Mouse (Mus musculus) testis, adult 2 months (tissue): Measurements from ENCODE around the gene Fbxo44. TPM values are rescaled to one million over a fixed set of nuclear protein-coding genes. Genes with fewer than 3 reads are reported as not detected.
A peak's percentile ranks its signal among the peaks of the same experiment; 100 is the strongest.
"Not testable (repeated sequence)": the region's sequence is repeated elsewhere in the genome, so short reads cannot be mapped to it uniquely, and the experiment has no call there.

Experiments used
- H3K27ac ChIP-seq: fragments of 200-500 bp; 2 replicates; pipeline ENCODE4 v1.5.1; 2012; ENCODE audit warnings: low read depth, low read length; ENCODE audit not compliant: control insufficient read depth, insufficient read depth
- H3K27me3 ChIP-seq: fragments of 200-500 bp; 2 replicates; pipeline ENCODE4 v1.6.1; 2012; ENCODE audit warnings: mild to moderate bottlenecking, low read length, moderate library complexity; ENCODE audit not compliant: control insufficient read depth, insufficient read depth
- H3K36me3 ChIP-seq: fragments of 200-500 bp; 2 replicates; pipeline ENCODE4 v1.6.1; 2012; ENCODE audit warnings: mild to moderate bottlenecking, low read length; ENCODE audit not compliant: control insufficient read depth, insufficient read depth
- H3K4me1 ChIP-seq: fragments of 200-500 bp; 2 replicates; pipeline ENCODE4 v1.6.1; 2012; ENCODE audit warnings: low read length; ENCODE audit not compliant: control insufficient read depth, insufficient read depth
- H3K4me3 ChIP-seq: fragments of 200-500 bp; 2 replicates; pipeline ENCODE4 v1.5.1; 2012; ENCODE audit warnings: low read depth, mild to moderate bottlenecking, low read length, moderate library complexity, mixed read lengths; ENCODE audit not compliant: control insufficient read depth
- CTCF ChIP-seq: fragments of 200-500 bp; IDR thresholded peaks from 2 replicates; pipeline ENCODE4 v1.5.1; 2012; ENCODE audit warnings: low read depth, mild to moderate bottlenecking, inconsistent platforms, low read length, moderate library complexity; ENCODE audit not compliant: control insufficient read depth, insufficient read depth, insufficient replicate concordance
- POLR2A ChIP-seq: fragments of 200-500 bp; IDR thresholded peaks from 2 replicates; pipeline ENCODE4 v1.6.1; 2012; ENCODE audit warnings: low read depth, mild to moderate bottlenecking, inconsistent platforms, low read length, moderate library complexity; ENCODE audit not compliant: control insufficient read depth
- polyA plus RNA-seq: library from polyadenylated mRNA; depleted of rRNA; stranded (reverse); fragments of >200 nt; gene quantifications from 2 replicates; pipeline ENCODE4 v1.2.3, GENCODE M21; 2012

The Fbxo44 gene
- polyA plus RNA-seq, 1 experiment = 191 TPM

DNA sequence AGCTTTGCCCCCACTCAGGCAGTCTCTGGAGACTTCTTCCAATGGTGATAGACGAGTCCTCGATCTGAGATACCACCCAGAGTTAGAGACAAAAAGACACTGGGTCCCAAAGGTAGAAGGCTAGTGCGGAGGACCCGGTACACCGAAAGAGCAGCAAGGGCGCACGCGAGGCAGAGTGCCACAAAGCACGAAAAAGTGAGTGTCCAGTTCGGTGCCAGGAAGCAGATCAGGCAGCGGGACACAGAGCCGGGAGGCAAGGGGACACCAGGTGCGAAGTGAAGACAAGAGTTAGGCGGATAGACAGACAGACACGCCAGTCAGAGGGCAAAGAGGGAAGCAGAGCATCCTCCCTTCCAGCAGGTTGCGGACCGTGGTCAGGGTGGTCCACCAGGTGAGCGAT, 30.1 kb downstream of the Fbxo44 start, which contains the start of gene Mad2l2:
TSS of gene Mad2l2 (plus strand) at position 252 of the 400 bp plus-strand sequence.
- H3K27ac ChIP-seq = no peak within 1 kb of the TSS
- H3K27me3 ChIP-seq = no peaks in the 10 kb centered on the region
- peak within 1 kb of the TSS; percentile 19 for H3K4me3 ChIP-seq
- peaks cover 6% of the 10 kb centered on the region for H3K4me1 ChIP-seq
- no peaks in the 10 kb centered on the region for H3K36me3 ChIP-seq
- TF ChIP-seq POLR2A (no peak), CTCF (no peak)

- Histone ChIP-seq H3K27me3 (no peaks in the 10 kb centered on the region), H3K4me3 (no peak overlapping the region), H3K27ac (no peak overlapping the region), H3K4me1 (peaks cover 6% of the 10 kb centered on the region), H3K36me3 (no peaks in the 10 kb centered on the region)
- TF ChIP-seq CTCF = no peak
- TF ChIP-seq POLR2A = no peak
These were observed 31.6 kb downstream of the Fbxo44 start for GRCm38 (mm10) chr4:148128672-148129071.

DNA sequence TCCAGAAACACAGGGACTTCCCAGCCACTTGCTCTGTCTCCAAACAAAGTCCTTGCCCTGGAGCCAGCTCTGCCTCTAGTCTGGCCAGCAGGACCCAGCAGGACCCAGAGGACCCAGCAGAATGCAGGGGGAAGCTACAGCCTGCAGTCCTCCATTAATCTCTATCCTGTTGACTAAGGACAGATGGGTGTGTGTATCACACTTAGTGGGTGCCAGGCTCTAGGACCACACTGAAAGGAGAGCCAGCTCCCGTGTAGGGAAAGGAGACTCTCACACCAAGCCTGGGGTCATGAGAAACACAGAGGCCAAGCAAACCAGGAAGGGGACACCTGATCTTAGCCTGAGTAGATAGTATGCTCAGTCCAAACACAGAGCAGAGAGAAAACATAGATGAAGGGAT, 32.0 kb downstream of the Fbxo44 start:
- Histone ChIP-seq H3K4me3 (no peak overlapping the region), H3K27ac (no peak overlapping the region), H3K4me1 (peaks cover 6% of the 10 kb centered on the region), H3K27me3 (no peaks in the 10 kb centered on the region), H3K36me3 (no peaks in the 10 kb centered on the region)
- no peak for TF ChIP-seq CTCF
- TF ChIP-seq POLR2A = no peak

DNA sequence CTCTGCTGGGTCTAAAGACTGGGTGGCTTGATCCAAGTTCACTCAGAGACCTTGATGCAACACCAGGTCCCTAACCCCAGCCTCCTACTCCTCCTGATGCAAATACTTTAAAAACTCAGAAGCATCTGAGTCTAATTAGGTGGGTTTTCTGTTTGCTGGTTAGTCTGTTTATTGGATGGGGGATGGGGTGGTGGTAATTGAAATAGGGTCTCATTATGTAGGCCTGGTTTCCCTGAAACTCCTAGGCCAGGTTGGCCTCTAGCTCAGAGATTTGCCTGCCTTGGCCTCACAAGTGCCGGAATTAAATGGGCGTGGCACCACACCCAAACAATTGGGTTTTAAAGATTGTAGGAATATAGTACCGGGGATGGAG, 37.6 kb downstream of the Fbxo44 start:
- no peak for TF ChIP-seq CTCF
- no peak for TF ChIP-seq POLR2A
- no peaks in the 10 kb centered on the region for H3K36me3 ChIP-seq
- no peak overlapping the region for H3K27ac ChIP-seq
- H3K4me1 ChIP-seq = no peaks in the 10 kb centered on the region
- H3K27me3 ChIP-seq = no peaks in the 10 kb centered on the region
- no peak overlapping the region for H3K4me3 ChIP-seq

GRCm38 (mm10) chr4:148121982-148122693, 38.1 kb downstream of the Fbxo44 start:
- H3K4me3 ChIP-seq = no peak overlapping the region

GRCm38 (mm10) chr4:148121362-148121761, 38.9 kb downstream of the Fbxo44 start:
- Histone ChIP-seq H3K27me3 (no peaks in the 10 kb centered on the region), H3K36me3 (no peaks in the 10 kb centered on the region), H3K27ac (no peak overlapping the region), H3K4me1 (no peaks in the 10 kb centered on the region), H3K4me3 (no peak overlapping the region)
- TF ChIP-seq POLR2A (no peak), CTCF (no peak)

More at GRCm38 (mm10) chr4:148121982-148122693, 38.1 kb downstream of the Fbxo44 start:
- TF ChIP-seq CTCF (no peak), POLR2A (no peak)
- Histone ChIP-seq H3K4me1 (no peaks in the 10 kb centered on the region), H3K27ac (no peak overlapping the region), H3K36me3 (no peaks in the 10 kb centered on the region), H3K27me3 (no peaks in the 10 kb centered on the region)

DNA sequence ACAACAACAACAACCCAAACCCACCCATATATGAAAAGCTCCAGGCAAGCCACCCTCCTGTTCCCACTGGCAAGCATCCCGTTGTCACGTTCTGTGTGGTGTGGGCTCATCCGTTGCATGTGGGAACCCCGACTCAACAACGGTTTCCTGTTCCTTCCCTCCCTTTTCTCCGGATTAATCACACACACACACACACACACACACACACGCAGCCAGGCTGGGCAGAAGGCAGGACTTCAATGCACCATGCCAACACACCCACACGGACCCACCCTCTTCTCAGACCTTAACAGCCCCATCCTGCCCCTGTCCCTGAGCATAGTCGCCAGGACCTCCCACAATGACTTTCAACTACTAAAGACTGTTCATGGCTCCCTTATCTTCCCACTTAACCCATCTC, 39.7 kb downstream of the Fbxo44 start:
- Histone ChIP-seq H3K4me1 (no peaks in the 10 kb centered on the region), H3K27ac (no peak overlapping the region), H3K27me3 (no peaks in the 10 kb centered on the region), H3K36me3 (no peaks in the 10 kb centered on the region), H3K4me3 (no peak overlapping the region)
- no peak for TF ChIP-seq POLR2A
- no peak for TF ChIP-seq CTCF

- not testable (repeated sequence) for H3K27ac ChIP-seq, H3K36me3 ChIP-seq, H3K4me3 ChIP-seq, H3K4me1 ChIP-seq, H3K27me3 ChIP-seq
These were observed 40.7 kb downstream of the Fbxo44 start for GRCm38 (mm10) chr4:148119578-148119977.
